Mouse (Mus musculus) kidney, adult 9 months (tissue): ENCODE measurements around the gene Ank2.

Experiments used
- DNase-seq: peaks from one replicate; pipeline ENCODE4 v3.0.0; 2022

Gene Ank2

GRCm38 (mm10) chr3:127348926-127349325 is 150.2 kb downstream of the Ank2 start:
- no peak for DNase-seq

- DNase-seq, result no peak
These were observed 153.2 kb downstream of the Ank2 start for GRCm38 (mm10) chr3:127345860-127346459.

- DNase-seq, result no peak
These were observed 157.8 kb downstream of the Ank2 start for GRCm38 (mm10) chr3:127341300-127341699.

GRCm38 (mm10) chr3:127334876-127335275 is 164.3 kb downstream of the Ank2 start:
- DNase-seq, result no peak

DNA sequence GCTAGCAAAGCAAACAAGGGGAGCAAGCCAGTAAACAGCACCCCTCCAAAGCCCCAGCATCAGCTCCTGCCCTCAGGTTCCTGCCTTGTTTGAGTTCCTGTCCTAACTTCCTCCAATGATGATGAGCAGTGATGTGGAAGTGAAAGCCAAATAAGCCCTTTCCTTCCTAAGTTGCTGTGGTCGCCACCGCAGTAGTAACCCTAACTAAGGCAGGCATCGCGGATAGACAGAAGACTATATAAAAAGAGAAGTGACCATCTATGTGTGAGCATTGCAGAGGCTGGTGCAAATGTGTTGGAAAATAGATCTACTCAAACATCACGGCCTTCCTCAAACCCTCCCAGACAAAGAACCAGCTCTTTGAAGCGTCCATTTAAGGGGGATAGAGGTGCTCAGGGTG is 167.6 kb downstream of the Ank2 start:
- no peak for DNase-seq

- no peak for DNase-seq
These were observed 172.8 kb downstream of the Ank2 start for GRCm38 (mm10) chr3:127326355-127326754.

DNA sequence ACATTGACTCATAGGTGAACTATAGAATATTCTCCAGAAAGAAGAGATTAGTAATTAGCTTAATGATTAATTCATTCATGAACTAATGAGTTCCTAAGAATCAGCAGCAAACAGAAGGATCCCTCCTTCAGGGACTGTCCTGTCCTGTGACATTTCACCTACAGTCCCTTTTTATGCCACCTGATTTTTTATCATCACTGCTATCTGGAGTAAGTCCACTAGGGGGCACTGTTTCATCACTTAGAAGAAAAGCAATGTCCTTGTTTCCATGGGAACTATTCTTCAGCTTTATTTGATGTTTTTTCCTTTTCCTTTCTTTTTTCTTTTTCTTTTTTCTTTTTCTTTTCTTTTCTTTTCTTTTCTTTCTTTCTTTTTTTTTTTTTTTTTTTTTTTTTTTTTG is 176.3 kb downstream of the Ank2 start:
- DNase-seq, result peak; percentile 63

DNA sequence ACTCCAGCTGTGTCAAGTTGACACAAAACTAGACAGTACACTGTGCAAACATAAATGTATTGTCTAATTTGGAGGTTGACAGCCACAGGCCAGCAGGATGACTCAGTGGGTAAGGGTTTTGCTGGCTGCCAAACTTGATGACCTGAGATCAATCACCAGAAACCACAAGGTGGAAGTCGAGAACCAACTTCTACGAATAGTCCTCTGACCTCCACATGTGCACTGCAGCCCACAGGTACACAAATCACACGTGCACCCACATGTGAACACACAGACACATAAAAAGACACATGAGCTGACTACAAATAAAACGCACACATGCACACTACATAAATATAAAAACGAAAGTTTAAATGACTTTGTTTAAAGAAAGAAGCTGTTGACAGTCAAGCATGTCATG is 177.5 kb downstream of the Ank2 start:
- no peak for DNase-seq

DNA sequence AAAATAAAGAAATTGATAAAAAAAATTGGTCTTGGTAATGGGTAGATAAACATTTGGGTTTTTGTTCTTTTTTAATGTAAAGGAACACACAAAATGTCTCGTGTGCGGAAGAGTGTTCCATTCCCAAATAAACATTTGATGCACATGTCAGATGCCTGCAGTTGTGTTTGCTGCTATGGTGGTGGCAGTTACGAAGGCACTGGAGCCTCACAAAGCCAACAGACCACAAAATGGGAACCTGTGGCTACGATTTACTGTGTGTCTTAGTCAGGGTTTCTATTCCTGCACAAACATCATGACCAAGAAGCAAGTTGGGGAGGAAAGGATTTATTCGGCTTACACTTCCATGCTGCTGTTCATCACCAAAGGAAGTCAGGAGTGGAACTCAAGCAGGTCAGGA is 178.1 kb downstream of the Ank2 start:
- DNase-seq, result peak; percentile 3

DNA sequence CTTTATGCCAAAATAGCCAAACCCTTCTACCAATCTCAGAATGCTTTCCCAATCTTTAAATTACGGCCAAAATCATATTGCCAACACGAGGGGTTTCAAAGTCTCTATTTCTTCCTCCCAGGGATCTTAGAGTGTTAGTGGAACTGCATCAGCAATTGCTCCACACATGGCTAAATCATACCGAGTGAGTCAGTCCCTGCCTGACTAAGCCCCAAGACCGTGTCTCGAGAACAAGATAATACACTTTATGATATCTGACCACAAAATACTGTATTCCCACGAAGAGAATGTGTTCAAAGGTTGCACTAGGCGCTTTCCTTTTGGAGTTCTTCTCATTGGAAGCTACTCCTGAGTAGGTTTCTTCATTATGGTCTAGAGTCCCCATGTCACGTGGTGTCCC is 178.8 kb downstream of the Ank2 start:
- no peak for DNase-seq

GRCm38 (mm10) chr3:127317641-127318040 is 181.5 kb downstream of the Ank2 start:
- DNase-seq, result no peak

DNA sequence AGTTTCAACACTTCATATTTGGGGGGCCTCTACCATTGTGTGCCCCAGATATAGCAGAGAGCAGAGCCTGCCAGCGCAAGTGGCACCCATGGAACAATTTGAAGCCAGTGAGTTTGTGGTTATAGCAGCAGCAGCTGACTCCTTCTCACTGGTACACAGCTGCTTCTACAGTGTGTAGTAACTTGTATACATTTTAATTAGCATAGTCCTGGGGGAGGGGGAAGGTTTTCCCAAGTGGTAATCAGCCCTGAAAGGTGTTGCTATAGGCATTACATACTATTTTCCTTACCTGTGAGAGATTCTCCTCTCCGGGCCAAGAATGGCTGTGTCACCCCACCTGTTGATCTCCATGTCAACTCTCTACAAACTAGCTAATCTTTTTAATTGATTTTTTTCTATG is 182.4 kb downstream of the Ank2 start:
- DNase-seq, result no peak

DNA sequence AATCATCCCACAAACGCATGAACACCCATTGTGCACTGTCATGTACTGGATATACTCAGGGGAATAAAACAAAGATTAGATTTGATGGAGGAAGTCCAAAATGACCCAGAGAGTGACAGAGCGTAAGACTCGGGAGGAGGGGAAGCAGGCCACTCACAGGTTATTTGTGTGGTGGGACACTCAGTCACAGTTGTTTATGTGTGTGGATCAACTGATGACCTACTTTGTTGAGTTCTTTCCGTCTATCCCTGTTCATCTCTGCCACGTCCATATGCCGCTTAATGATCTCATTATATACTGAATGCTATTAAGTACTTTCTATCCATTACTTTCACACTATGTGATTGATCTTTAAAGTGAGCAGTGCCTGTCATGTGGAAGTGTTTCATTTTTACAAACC is 187.6 kb downstream of the Ank2 start:
- DNase-seq, result no peak

GRCm38 (mm10) chr3:127310079-127310478 is 189.1 kb downstream of the Ank2 start:
- no peak for DNase-seq

- DNase-seq, result no peak
These were observed 195.1 kb downstream of the Ank2 start for GRCm38 (mm10) chr3:127303957-127304553.

- DNase-seq, result no peak
These were observed 196.1 kb downstream of the Ank2 start for GRCm38 (mm10) chr3:127303041-127303440.

GRCm38 (mm10) chr3:127300790-127301189 is 198.4 kb downstream of the Ank2 start:
- DNase-seq, result no peak

- DNase-seq, result no peak
These were observed 203.2 kb downstream of the Ank2 start for GRCm38 (mm10) chr3:127295921-127296320.

DNA sequence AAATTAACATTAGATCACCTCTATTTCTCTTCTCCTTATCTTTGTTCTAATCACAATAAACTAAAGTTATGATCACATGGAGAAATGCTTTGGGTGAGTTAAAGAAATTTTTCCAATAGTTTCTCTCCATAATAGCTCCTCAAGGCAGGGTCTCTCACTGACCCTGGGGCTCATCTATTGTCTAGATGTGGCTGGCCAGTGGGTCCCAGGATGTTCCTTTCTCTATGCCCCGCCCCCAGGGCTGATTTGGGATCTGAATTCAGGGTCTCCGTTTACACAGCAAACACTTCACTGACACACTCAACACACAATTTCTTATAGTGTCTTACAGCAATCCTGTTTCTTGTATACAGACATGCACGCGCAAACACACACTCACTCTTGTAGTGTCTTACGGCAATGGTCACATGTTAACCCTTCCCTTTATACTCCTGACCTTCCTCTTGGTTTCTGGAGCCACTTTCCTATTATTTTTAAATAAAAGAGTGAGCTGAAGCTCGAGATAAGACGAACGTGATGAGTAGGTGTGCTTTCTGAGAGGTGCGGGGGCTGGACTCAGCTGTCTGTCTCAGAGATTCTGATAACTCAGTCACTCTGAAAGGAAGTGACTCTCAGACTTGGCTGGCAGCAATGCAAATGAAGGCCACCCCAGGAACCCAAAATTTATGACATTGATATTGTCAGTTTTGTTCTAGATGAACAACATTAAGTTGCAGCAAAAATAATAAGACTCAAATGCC is 204.4 kb downstream of the Ank2 start:
- DNase-seq, result no peak

- DNase-seq, result no peak
These were observed 205.1 kb downstream of the Ank2 start for GRCm38 (mm10) chr3:127294079-127294478.

DNA sequence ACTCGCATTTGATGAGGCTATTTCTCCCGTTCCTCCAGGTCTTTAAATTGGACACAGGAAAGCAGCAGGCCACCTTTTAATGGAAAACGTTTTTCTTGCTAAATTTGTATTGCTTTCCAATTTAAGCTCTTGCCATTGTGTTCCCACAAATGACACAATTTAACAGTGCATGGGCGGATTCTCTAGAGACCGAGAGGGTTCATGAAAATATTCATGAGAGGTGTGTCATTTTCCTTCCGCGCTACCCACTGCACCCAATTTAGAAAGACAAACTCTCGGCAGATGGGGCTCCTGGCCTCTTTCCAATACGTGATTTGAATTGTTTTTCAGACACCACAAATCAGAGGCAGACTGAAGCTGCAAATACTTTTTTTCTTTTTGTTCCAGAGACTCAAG is 205.7 kb downstream of the Ank2 start:
- DNase-seq, result no peak

- no peak for DNase-seq
These were observed 206.2 kb downstream of the Ank2 start for GRCm38 (mm10) chr3:127292864-127293478.

DNA sequence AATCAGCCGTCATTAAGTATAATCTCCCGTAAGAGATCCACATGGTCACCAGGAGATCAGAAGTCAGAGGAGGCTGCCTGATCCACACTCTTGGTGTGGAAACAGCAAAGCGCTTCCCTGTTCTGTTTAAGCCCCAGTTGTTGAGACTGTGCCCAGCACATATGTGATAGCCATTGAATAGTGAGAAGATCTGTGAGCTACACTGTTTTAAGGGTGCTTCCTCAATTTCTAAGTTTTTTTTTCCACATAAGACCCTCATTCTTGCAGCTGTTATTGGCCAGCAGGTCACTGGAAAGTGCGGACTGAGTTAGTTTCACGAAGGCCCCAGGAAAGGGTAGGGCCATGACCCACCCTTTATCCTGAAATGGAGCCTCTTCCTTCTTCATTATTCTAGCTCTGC is 216.9 kb downstream of the Ank2 start:
- DNase-seq, result no peak

GRCm38 (mm10) chr3:127281390-127281789 is 217.8 kb downstream of the Ank2 start:
- no peak for DNase-seq
